Mouse (Mus musculus) G1E (cell line): ENCODE data around the gene Fgf10.

Experiments
- CTCF ChIP-seq: IDR thresholded peaks from 2 replicates; pipeline ENCODE4 v1.5.1; 2012; ENCODE audit warnings: low read depth, low read length, inconsistent platforms, mixed read lengths
- GATA1 ChIP-seq: IDR thresholded peaks from 2 replicates; pipeline ENCODE4 v1.6.1; 2012; ENCODE audit warnings: borderline replicate concordance, low read length, inconsistent platforms, mixed read lengths
- TAL1 ChIP-seq: conservative IDR thresholded peaks from 2 replicates; pipeline ENCODE4 v1.6.1; 2012; ENCODE audit warnings: low read depth, low read length, inconsistent platforms, mixed read lengths

DNA sequence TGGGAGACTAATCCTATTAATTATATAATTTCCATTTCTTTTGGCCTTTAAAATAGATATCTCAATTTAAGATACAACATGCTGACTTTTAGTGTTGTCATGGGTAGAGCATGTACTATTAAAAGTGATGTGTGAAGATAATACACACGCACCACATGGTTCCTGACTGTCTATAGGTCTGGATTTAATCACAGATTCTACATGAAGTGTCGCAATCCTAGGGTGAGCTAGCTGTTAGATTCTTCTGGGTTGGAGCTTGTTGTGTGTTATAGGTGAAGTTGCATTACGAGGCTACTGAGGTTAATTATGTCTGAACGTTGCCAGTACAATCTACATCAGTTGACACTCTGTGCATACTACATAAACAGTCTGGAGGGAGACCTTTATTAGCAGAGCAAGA is 73.2 kb downstream of the Fgf10 start:
- TF ChIP-seq CTCF = no peak
- TF ChIP-seq TAL1 = no peak
- no peak for TF ChIP-seq GATA1
